Mouse (Mus musculus) heart, postnatal 0 days (tissue): ENCODE results near the gene Rpap3.

Experiments
- CTCF ChIP-seq: IDR thresholded peaks from 2 replicates; pipeline ENCODE4 v1.5.1; 2016; ENCODE audit warnings: antibody characterized with exemption, control low read depth, low read depth
- EP300 ChIP-seq: IDR thresholded peaks from 2 replicates; pipeline ENCODE4 v1.6.1; 2016; ENCODE audit warnings: antibody characterized with exemption, low read depth

GRCm38 (mm10) chr15:97712546-97712945, 6.9 kb upstream of the Rpap3 start:
- TF ChIP-seq CTCF: no peak
- no peak for TF ChIP-seq EP300
